Mouse (Mus musculus): ENCODE data around the gene Bhmt2.

The Bhmt2 gene

GRCm38 (mm10) chr13:93639636-93640035, 34.5 kb downstream of the Bhmt2 start:
- DNase-seq (ENCODE audit: low spot score in 2 of 2): no peak

GRCm38 (mm10) chr13:93637282-93638245, 36.5 kb downstream of the Bhmt2 start, which contains the start of gene Bhmt:
Gene Bhmt (minus strand): TSS chr13:93637961.
- DNase-seq (ENCODE audit: low spot score in 2 of 2): no peak

GRCm38 (mm10) chr13:93636561-93636960, 37.5 kb downstream of the Bhmt2 start:
- DNase-seq (ENCODE audit: low spot score in 2 of 2): no peak

DNA sequence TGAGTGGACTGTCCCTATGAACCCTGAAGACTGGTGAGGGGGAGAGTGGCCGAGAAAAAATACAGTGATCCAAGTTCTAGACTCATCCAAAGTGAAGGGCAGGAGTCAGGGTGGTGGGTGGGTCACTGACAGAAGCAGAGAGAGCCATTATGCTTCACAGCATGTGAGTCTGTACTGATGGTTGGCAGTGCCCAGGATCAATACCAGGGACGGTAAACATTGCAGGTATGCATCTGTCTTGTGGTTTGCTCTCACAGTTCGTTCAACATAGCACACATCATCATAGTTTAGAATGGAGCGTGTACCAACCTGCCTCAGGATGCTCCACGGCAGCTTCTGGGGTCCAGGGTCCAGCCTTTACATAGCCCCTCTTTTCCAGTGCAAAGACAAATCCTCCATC, 41.2 kb downstream of the Bhmt2 start:
- DNase-seq (ENCODE audit: low spot score in 2 of 2): no peak

DNA sequence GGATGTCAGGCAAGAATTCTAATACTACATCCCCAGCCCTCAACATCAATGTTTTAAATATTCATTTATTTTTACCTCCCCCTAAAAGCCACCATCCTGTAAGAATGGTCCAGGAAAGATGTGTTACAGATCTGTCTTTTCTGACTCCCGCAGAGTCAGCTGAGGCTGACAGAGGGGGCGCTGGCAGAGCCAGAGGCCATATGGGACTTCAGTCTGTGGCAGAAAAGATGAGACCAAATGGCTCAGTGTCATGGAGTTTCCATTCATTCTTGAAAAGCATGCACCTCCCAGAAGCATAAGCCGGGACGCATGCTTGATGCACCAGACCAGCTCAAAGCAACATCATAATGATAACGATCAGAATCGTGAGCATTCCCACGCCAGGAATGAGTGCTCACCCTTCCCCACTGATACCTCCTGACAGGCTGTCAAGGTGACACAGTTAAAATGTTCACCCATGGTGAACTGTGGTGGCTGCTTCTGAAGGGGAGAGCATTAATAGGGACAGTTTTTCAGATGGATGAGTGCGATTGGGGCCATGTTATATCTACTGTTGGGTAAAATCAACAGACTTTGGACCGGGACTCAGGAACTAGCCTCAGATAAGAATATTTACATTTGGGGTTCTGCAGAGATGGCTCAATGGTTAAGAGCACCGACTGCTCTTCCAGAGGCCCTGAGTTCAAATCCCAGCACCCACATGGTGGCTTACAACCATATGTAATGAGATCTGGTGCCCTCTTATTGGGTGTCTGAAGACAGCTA, 43.0 kb downstream of the Bhmt2 start:
- no peak for DNase-seq (ENCODE audit: low spot score in 2 of 2)

DNA sequence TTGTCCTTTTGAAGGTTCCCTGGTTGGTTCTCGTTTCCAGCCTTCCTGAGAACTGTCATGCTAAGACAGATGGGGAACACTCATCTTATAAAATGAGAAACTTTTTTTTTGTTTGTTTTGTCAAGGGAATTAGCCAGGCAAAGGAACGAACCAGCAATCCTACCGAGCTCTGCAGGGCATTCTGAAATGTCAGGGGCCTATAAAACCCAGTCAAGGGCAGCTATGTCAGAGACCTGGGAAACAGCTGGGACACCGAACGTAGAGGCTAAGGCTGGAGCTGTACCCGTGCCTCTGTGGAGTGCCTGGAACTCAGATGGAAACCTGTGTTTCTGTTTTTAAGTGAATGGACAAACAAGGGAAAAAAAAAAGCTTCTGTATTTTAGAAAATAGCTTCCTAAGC, 45.2 kb downstream of the Bhmt2 start:
- DNase-seq (ENCODE audit: low spot score in 2 of 2): no peak

DNA sequence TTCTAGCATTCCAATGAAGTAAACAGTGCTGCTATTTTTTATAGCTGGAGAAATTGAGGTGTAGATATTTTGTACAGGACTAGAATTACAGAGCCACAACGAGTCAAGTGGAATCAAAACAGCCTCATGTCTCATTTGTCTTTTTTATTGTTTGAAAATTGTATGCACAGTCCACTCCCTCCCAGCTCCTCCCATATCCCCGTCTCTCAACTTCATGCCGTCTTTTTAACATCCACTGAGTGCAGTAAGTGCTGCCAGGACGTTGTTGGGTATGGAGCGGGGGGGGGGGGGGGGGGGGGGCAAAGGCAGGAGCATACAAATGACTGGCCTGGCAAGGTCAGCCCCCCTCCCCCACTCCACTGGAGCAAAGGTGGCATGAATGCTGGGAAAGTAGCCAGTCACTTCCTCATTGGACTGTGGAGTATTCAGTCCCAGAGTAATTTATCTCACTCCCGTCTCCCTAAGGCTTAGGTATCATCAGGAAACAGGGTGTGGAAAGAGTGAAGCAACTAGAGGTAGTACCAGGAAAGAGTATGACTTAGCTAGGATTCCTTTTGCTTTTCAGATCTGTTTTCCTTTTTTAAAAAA, 59.6 kb downstream of the Bhmt2 start:
- no peak for DNase-seq (ENCODE audit: low spot score in 2 of 2)

- DNase-seq (ENCODE audit: low spot score in 2 of 2): no peak
These were observed 60.3 kb downstream of the Bhmt2 start for GRCm38 (mm10) chr13:93613771-93614170.

- peak; percentile 23 to 74 for DNase-seq (ENCODE audit: low spot score in 2 of 2)
These were observed 61.2 kb downstream of the Bhmt2 start for GRCm38 (mm10) chr13:93612660-93613607.

DNA sequence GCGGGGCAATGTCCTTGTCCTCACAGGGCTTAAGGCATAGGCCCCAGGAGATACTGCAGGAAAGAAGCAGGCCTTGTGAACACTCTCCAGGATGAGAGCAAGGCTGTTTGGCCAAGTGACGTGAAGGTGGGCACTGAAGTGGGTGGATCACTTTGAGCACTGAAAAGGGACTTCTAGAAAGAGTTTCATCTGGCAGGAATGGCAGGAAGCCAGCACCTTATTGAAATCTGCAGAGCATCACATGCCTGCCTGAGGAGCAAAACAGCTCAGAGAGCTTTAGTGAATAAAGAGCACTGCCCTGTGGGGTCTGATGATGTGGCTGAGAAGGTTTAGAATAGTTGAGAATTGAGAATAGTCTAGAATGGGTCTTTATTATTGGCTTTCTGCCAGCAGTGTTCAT, 65.6 kb downstream of the Bhmt2 start:
- DNase-seq (ENCODE audit: low spot score in 2 of 2): no peak

DNA sequence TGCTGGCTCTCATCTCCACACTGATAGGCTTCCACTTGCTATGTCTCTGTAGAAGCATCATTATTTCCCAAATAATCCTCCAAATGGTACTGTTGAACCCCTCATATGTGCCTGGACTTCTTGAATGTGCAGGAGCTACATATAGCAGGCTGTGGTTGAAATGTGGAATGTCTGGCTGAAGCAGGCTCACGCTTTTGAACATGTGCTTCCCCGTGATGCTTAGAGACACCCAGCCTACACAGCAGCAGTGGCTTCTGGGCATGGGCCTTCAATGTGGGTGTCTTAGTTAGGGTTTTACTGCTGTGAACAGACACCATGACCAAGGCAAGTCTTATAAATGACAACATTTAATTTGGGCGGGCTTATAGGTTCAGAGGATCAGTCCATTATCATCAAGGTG, 66.4 kb downstream of the Bhmt2 start:
- no peak for DNase-seq (ENCODE audit: low spot score in 2 of 2)

- DNase-seq (ENCODE audit: low spot score in 2 of 2): no peak
These were observed 67.1 kb downstream of the Bhmt2 start for GRCm38 (mm10) chr13:93606868-93607578.
